ENCODE assay signal across 9 mouse cellular contexts in the genomic region with DNA sequence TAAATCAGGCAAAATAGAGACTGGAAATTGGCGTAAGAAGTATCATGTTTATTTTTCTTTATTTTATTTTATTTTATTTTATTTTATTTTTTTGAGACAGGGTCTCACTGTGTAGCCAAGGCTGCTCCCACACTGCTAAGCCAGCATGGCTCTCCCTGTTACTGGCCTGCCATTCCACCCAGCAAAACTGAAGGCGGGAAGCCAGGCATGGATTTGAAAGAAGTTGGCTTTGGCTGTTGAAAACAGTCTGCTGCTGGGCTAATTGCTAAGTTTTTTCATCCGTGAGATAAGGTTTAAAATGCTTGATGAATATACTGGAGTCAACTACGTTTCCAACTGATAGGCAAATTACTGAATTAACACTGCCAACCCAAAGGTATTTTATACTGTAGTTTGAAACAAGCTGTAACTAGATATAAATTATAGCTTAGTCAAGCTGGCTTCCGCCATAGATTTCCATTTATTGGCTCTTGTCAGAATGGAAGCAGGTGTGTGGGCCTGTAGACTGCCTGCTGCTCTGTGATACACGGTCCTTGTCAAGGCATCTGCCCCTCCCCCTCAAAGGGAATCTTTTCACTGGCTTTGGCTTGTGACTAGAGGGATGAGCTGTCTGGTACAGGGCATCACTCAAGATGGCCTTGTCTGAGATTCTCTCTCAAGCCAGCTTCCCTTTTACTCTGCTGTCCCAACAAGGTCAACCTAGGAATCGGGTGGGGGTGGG. TPM values are rescaled to one million over a fixed set of nuclear protein-coding genes. Genes with fewer than 3 reads are reported as not detected.
DNase-seq lines count a peak whose midpoint lies in the region; ATAC-seq and TF ChIP-seq lines count a peak whose summit lies in the region.
"Had no signal": no experiment of that assay in that cellular context is flagged by ENCODE, and none has a peak within 500 bp of the region (broad histone marks: within the 10 kb centered on the region; RNA-seq: fewer than 3 reads in every experiment).

No protein-coding gene starts in this region.

- DNase-seq in gastrocnemius, adult 2 months = no peak
- DNase-seq in gastrocnemius, postnatal 10 days = no peak
- no peak for DNase-seq in urinary bladder, postnatal 25 days (ENCODE audit: low spot score)
- DNase-seq in frontal cortex, postnatal 10 days (ENCODE audit: low spot score in 2 of 2) = no peak
- no peak for DNase-seq in stomach, postnatal 0 days (ENCODE audit: low spot score)
- DNase-seq: liver, embryonic 13.5 days had no signal

- peaks cover 80% of the 10 kb centered on the region for H3K4me1 ChIP-seq in E14TG2a.4 (replicated peaks; ENCODE audit: low read depth, low read length)
- H3K4me1 ChIP-seq in embryonic facial prominence, embryonic 12.5 days = peaks cover 47% of the 10 kb centered on the region
- H3K4me1 ChIP-seq in limb, embryonic 15.5 days = peaks cover 48% of the 10 kb centered on the region
- peaks cover 7% of the 10 kb centered on the region; the same call in 1 of the 2 replicates for H3K4me1 ChIP-seq in stomach, postnatal 0 days (replicated peaks; ENCODE audit: control insufficient read depth, insufficient read depth)

- H3K4me2 ChIP-seq in embryonic facial prominence, embryonic 12.5 days (replicated peaks) = peak overlapping the region; percentile 79
- peak overlapping the region; percentile 66; the same call in 1 of the 2 replicates for H3K4me2 ChIP-seq in limb, embryonic 15.5 days
- H3K4me2 ChIP-seq in stomach, postnatal 0 days (replicated peaks; ENCODE audit: low read depth) = no peak overlapping the region
- H3K4me2 ChIP-seq: liver, embryonic 13.5 days had no signal

- no peaks in the 10 kb centered on the region for H3K9me3 ChIP-seq in E14TG2a.4 (ENCODE audit: low read length)
- H3K9me3 ChIP-seq in embryonic facial prominence, embryonic 12.5 days = no peaks in the 10 kb centered on the region
- no peaks in the 10 kb centered on the region for H3K9me3 ChIP-seq in limb, embryonic 15.5 days
- H3K9me3 ChIP-seq in stomach, postnatal 0 days (ENCODE audit: control insufficient read depth, low read length) = no peaks in the 10 kb centered on the region
- H3K9me3 ChIP-seq: liver, embryonic 13.5 days had no signal

- WGBS in embryonic facial prominence, embryonic 12.5 days = 49% methylated on average over 7 of the region's 7 CpGs
- 48% methylated on average over 7 of the region's 7 CpGs for WGBS in limb, embryonic 15.5 days
- 64% methylated on average over 7 of the region's 7 CpGs for WGBS in stomach, postnatal 0 days

- H3K27ac ChIP-seq in gastrocnemius, adult 2 months = 0 out of 2 replicates have a peak overlapping the region, but pooled peaks have one; percentile 20
- peak overlapping the region; percentile 0; the same call in 1 of the 2 replicates for H3K27ac ChIP-seq in embryonic facial prominence, embryonic 12.5 days
- H3K27ac ChIP-seq in limb, embryonic 15.5 days = no peak overlapping the region
- H3K27ac ChIP-seq in stomach, postnatal 0 days (replicated peaks) = no peak overlapping the region
- H3K27ac ChIP-seq: liver, embryonic 13.5 days had no signal

- ATAC-seq in embryonic facial prominence, embryonic 12.5 days (ENCODE audit: insufficient number of reproducible peaks, insufficient read depth, low FRiP score, low TSS enrichment) = no peak
- ATAC-seq in limb, embryonic 15.5 days (ENCODE audit: insufficient number of reproducible peaks, low FRiP score, low TSS enrichment, low read depth) = no peak
- ATAC-seq in stomach, postnatal 0 days (ENCODE audit: low FRiP score, low TSS enrichment) = no peak

- TF ChIP-seq CTCF in gastrocnemius, adult 2 months (IDR thresholded peaks at IDR 0.05) = no peak
- TF ChIP-seq CTCF in E14TG2a.4 (conservative IDR thresholded peaks at IDR 0.05; ENCODE audit: low read length) = no peak
- no peak for TF ChIP-seq CTCF in stomach, postnatal 0 days (IDR thresholded peaks at IDR 0.05; ENCODE audit: low read depth)

- intact Hi-C loops in gastrocnemius, adult 2 months (cut with DNase I) = no loop called here

- H3K9ac ChIP-seq in embryonic facial prominence, embryonic 12.5 days = no peak overlapping the region
- no peak overlapping the region for H3K9ac ChIP-seq in limb, embryonic 15.5 days
- H3K9ac ChIP-seq in stomach, postnatal 0 days (ENCODE audit: low read length) = no peak overlapping the region
- H3K9ac ChIP-seq: liver, embryonic 13.5 days had no signal

- TF ChIP-seq EP300 in stomach, postnatal 0 days (optimal IDR thresholded peaks at IDR 0.05) = no peak

- peaks cover 4% of the 10 kb centered on the region; the same call in 1 of the 2 replicates for H3K27me3 ChIP-seq in E14TG2a.4 (ENCODE audit: insufficient read depth, low read length)
- H3K27me3 ChIP-seq in embryonic facial prominence, embryonic 12.5 days = peaks cover 6% of the 10 kb centered on the region; the same call in 1 of the 2 replicates
- no peaks in the 10 kb centered on the region for H3K27me3 ChIP-seq in limb, embryonic 15.5 days
- no peaks in the 10 kb centered on the region for H3K27me3 ChIP-seq in stomach, postnatal 0 days (ENCODE audit: control insufficient read depth, insufficient read depth, low read length)

- H3K36me3 ChIP-seq in E14TG2a.4 (ENCODE audit: insufficient read depth, low read length) = peaks cover 31% of the 10 kb centered on the region
- H3K36me3 ChIP-seq in embryonic facial prominence, embryonic 12.5 days = no peaks in the 10 kb centered on the region
- H3K36me3 ChIP-seq in limb, embryonic 15.5 days = no peaks in the 10 kb centered on the region
- H3K36me3 ChIP-seq in stomach, postnatal 0 days (ENCODE audit: control insufficient read depth, insufficient read depth, low read length) = no peaks in the 10 kb centered on the region
- H3K36me3 ChIP-seq: liver, embryonic 13.5 days had no signal

- H3K4me3 ChIP-seq in gastrocnemius, adult 2 months = peak overlapping the region; percentile 98
- H3K4me3 ChIP-seq in E14TG2a.4 (replicated peaks; ENCODE audit: low read length) = peak overlapping the region; percentile 98
- H3K4me3 ChIP-seq in embryonic facial prominence, embryonic 12.5 days = peak overlapping the region; percentile 71; the same call in 1 of the 2 replicates
- H3K4me3 ChIP-seq in limb, embryonic 15.5 days = no peak overlapping the region
- H3K4me3 ChIP-seq in stomach, postnatal 0 days (ENCODE audit: low read depth, low read length) = no peak overlapping the region

RNA-seq across cellular contexts. Expression of gene Cemip2, which starts 3.1 kb away (rescaled TPM):
- total RNA-seq in gastrocnemius, adult 2 months (2021) = 1 to 10 TPM; 6.9 to 8.8 TPM
- total RNA-seq in gastrocnemius, postnatal 10 days (2021) = 10 to 100 TPM; 10.5 to 14.6 TPM
- polyA plus RNA-seq in embryonic facial prominence, embryonic 12.5 days (2016; fragmentation: Nextera tagmentation; extraction: Ambion mirVana) = 51.7 and 55.0 TPM in 2 replicates
- 25.7 TPM in 2 replicates for polyA plus RNA-seq in limb, embryonic 15.5 days (2015; fragmentation: Nextera tagmentation; extraction: Ambion mirVana)
- 5.5 and 5.8 TPM in 2 replicates for polyA plus RNA-seq in stomach, postnatal 0 days (2015; fragmentation: Nextera tagmentation; extraction: Ambion mirVana)

Comparison
In these comparisons a context has a peak if more than half of its experiments do, and no peak if none do; other contexts are left out.
1. H3K27ac ChIP-seq: peak in gastrocnemius, adult 2 months (single experiment) and embryonic facial prominence, embryonic 12.5 days (single experiment); none in limb, embryonic 15.5 days (single experiment) and stomach, postnatal 0 days (single experiment).
2. H3K4me3 ChIP-seq: peak in gastrocnemius, adult 2 months (single experiment), E14TG2a.4 (single experiment) and embryonic facial prominence, embryonic 12.5 days (single experiment); none in limb, embryonic 15.5 days (single experiment) and stomach, postnatal 0 days (single experiment).